Mouse (Mus musculus): ENCODE data around the gene Pmpcb. TPM values are rescaled to one million over a fixed set of nuclear protein-coding genes. Genes with fewer than 3 reads are reported as not detected.
"Not testable (repeated sequence)": the region's sequence is repeated elsewhere in the genome, so short reads cannot be mapped to it uniquely, and the experiment has no call there.

Gene Pmpcb
- 100 to 1,000 TPM; 124 to 132 TPM for total RNA-seq (2021)
- long read RNA-seq, experiment 1, transcript Pmpcb-201 (13 exons, 1,615 nt), result major isoform, 99 of 110 reads
- long read RNA-seq, experiment 1, partial matches to known transcripts, result 6 of 110 reads
- long read RNA-seq, experiment 1, other reads (novel, unspliced or antisense), result 5 of 110 reads
- long read RNA-seq, experiment 2, transcript Pmpcb-201 (13 exons, 1,615 nt), result major isoform, 91 of 104 reads
- long read RNA-seq, experiment 2, partial matches to known transcripts, result 9 of 104 reads
- long read RNA-seq, experiment 2, other reads (novel, unspliced or antisense), result 3 of 104 reads

DNA sequence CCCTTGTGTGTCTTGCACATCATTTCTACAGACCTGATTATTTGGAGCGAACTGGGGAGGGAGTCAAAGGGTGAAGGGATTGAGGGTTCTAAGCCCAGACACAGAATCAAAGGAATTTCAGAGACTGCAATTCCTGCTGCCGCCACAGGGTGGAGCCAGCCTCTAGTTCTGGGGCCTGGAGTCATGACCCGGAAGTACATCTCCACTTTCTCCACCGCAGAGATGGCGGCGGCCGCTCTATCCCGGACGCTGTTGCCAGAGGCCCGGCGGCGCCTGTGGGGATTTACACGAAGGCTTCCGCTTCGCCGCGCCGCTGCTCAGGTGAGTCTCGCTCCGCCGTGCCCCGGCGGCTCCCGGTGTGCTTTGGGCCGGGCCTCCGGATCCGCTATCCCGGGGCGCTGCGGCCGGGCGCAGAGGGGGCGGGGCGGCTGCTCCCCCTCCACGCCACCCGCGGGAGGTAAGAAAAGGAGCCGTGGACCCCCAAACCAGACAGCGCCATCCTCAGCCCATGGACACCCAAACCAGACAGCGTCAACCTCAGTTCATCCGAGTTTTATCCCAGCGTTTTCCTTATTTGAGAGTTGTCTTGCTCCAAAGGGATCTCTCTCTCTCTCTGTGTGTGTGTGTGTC, at the start of gene Pmpcb:
Gene Pmpcb (plus strand): TSS at position 186 of the 630 bp plus-strand sequence.
- intact Hi-C loops (cut with DNase I; ENCODE audit: low total_unique reads), result loop anchor here (5.0 to 10.0 kb wide), 2 partner anchors 48 to 65 kb away; partner anchors contain the start of genes Dnajc2 and Psmc2

DNA sequence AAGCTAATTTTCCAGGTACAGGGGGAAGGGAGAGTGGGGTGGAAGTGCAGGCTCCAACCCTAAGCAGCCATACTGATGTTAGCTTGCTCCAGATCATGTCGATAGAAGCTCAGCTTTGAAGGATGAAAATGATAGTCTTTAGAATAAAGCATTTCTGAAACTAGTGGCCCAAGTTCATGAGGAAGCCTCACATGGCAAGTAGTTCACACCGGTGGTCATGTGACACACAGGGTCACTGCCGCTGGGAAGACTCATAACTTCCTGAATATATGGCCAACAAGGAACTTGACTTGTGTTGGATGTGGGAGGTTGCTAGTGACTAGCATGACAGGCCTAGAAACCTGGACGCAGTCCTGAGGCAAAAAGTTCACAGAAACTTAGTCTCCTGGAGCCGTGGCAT, 44.7 kb upstream of the Pmpcb start:
- DNase-seq, result no peak
- intact Hi-C loops (cut with DNase I; ENCODE audit: low total_unique reads), result no loop called here

More for the DNA sequence above, at the start of gene Pmpcb:
- peak; percentile 82 for DNase-seq

DNA sequence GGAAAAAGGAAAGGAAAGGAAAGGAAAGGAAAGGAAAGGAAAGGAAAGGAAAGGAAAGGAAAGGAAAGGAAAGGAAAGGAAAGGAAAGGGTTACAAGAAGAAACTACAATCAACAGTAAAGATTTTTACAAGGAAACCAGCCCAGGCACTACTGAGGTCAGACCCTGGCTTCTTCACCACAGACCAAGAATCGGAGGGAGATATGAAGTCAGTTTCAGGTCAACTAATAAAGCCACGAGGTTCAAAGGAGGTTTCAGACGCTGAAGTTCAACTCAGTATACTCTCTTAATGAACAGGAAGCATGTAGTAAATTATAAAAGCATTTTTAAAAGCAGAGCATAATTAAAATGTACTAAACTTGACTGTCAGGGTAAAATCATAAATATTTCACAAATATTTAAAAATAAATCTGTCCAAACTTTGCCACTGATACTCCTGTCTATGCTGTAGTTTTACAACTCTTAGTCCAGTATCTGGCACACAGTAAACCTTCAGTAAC, 43.5 kb upstream of the Pmpcb start:
- intact Hi-C loops (cut with DNase I; ENCODE audit: low total_unique reads), result no loop called here
- no peak for DNase-seq

DNA sequence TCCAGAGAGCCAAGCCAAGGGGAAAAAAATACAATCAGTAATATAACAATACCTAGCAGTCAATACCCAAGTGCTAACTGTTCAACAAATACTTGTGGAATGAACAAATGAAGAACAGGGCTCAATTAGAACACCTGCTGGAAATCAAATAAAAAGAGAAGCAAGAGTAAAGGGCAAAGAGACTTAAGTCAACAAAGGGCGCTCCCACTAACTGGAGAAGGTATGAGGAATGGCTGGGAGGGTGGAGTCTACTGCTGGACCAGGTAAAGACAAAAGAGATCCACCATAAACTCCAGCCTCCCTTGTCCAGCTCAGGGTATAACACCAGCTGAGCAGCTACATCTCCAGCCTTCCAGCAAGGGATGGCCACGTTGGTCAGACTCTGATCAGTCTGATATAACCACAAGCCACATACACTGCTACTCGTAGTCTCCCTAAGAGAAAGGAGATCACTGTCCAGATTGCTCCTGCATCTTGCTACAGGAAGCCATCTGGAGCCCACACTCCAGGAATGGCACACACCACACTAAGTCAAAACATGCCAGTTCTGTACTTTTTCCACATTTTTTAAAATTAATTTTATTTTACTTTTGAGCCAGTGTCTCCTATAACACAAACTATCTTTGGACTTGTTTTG, 42.0 kb upstream of the Pmpcb start:
- intact Hi-C loops (cut with DNase I; ENCODE audit: low total_unique reads), result no loop called here
- no peak for DNase-seq

DNA sequence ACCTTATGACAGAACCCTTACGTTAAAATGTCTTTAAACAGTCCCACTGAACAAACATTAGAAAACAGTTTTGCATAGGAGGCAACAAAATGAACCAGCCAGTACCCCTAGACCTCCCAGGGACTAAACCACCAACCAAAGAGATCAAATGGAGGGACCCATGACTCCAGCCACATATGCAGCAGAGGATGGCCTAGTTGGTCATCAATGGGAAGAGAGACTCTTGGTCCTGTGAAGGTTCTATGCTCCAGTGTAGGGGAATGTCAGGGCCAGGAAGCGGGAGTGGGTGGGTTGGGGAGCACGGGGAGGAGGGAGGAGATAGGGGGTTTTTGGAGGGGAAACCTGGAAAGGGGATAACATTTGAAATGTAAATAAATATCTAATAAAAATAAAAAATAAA, 37.4 kb upstream of the Pmpcb start:
- DNase-seq; intact Hi-C loops (cut with DNase I; ENCODE audit: low total_unique reads): not testable (repeated sequence)

DNA sequence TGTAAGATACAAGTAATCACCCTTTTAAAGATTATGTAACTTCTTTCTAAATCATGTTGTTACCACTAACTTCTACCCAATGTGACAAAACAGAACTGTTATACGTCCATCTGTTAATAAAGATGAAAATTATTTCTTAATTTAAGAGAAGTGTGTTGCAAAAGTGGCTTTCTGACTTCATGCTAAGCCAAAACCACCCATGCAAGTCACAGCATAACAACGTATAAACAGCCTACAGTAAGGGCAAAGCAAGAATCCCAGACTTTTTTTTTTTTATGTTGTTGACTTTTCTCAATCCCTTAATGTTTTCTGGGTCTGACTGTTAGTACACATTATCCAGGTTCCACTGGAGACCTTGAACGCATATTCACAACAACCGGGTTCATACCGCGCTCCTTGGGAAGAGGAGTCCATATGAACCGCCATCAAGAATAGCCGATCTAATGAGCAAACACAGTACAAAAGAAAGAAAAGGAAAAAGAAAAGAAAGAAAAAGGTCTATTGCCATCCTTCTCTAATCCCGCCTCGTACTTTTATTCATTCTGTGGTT, 36.6 kb upstream of the Pmpcb start:
- intact Hi-C loops (cut with DNase I; ENCODE audit: low total_unique reads), result no loop called here
- no peak for DNase-seq

DNA sequence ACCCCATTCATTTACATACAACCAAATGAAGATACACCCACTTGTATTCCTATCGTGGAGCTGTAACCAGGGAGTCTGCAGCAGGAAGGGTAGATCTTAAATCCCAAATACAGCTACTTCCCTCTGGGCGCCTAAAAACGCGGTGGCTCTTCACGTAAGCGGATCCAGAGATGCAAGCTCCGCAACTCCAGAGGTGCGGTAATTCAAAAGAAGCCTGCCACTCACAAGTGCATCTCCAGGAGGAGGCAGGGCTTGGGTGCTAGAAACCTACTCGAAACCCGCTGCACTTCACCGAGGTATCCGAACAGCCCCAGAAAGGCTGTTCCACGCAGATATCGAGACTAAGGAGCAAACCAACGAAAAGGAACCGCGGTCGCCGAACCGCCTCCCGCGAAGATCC, 36.0 kb upstream of the Pmpcb start:
- DNase-seq, result no peak
- intact Hi-C loops (cut with DNase I; ENCODE audit: low total_unique reads), result no loop called here

DNA sequence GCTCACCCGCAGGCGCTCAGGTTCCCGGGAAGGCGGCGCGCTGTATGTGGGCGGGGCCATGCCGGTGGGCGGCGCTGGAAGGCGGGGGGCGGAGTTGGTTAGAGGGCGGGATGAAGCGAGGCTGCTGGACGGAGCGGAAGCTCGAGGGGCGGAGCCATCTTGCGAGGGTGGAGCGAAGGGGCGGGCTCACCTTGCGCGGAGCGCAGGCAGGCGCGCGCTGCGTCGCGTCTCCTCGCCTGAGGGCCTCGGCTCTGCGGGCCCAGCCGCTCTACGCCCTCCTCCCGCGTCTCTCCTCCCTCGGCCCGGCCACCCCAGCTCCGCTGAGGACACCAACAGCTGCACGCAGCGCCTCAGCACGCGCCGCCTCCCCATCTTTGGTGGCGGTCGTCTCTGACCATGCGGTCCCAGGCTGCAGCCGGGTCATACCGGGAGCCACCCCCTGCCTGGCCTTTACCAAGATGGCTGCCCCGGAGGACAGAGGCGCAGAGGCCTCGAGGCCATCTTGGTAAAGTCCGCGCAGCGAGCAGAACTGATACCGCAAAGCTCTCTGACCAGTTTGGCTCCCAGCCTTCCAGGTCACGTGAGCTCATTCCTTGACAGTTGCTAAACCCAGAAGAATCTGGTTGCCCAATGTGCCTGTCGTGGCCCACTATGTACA, 35.5 kb upstream of the Pmpcb start, which contains the start of gene Napepld:
Gene Napepld (minus strand): TSS at position 46 of the 658 bp plus-strand sequence.
- DNase-seq, result peak; percentile 99
- intact Hi-C loops (cut with DNase I; ENCODE audit: low total_unique reads), result no loop called here

DNA sequence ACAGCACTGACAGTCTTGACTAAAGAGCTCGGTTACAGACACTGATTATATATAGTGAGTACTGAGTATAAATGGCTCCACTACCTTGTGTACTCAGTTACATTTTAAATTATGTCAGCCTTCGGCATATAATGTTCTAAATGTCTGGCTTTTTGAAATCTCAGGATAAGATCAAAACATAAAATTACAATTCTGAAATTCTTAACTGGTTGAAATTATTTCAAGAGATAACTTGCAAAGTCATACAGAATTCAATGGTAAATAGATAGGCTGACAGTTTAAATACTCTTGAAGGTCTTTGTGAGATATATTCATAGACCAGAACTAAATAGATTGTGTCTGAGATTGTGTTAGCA, 35.0 kb upstream of the Pmpcb start:
- no peak for DNase-seq
- intact Hi-C loops (cut with DNase I; ENCODE audit: low total_unique reads), result no loop called here

DNA sequence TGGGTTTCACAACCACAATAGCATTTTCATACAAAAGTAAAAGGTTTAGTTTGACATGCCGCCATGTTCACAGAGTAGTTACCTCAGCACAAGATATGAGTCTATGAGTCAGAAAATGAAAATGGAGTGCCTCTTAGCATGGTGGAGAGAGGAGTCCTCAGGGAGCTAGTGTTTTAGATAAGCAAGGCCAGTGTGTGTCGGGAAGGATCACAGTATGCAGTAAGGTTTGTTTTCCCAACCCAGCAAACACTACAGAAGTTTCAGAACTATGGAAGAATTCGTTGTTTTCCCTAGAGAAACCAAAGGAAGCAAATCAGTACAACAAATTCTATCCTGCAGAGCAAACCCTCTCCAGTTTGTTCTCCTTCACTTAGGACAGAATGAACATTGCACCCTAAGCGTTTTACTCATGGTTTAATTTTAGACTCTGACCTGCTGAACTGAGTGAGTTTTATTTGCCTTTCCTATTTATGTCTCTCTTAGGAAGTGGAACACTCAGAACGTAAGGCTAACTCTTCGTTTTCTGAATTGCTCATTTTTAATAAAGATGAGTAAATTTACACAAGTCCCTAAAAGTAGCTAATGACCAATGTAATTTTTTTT, 34.0 kb upstream of the Pmpcb start:
- intact Hi-C loops (cut with DNase I; ENCODE audit: low total_unique reads), result no loop called here
- no peak for DNase-seq

DNA sequence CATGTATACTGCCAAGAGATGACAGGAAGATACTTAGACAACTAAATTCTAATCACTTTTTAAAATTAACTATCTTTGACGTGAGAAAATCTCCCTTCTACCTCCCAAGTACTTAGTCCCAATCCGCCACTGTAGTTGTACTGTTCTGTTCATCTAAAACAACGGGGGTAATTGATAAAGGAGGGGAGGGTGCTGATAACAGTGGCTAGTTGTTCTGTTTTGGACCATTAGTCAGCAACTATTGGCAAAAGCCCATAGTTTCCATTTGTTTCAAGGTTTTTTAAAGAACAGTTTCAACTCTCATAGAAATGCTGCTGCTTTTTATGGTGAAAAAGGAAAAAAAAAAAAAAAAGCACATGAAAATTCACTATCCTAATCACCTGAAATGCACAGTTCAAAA, 33.2 kb upstream of the Pmpcb start:
- DNase-seq, result no peak
- intact Hi-C loops (cut with DNase I; ENCODE audit: low total_unique reads), result no loop called here

DNA sequence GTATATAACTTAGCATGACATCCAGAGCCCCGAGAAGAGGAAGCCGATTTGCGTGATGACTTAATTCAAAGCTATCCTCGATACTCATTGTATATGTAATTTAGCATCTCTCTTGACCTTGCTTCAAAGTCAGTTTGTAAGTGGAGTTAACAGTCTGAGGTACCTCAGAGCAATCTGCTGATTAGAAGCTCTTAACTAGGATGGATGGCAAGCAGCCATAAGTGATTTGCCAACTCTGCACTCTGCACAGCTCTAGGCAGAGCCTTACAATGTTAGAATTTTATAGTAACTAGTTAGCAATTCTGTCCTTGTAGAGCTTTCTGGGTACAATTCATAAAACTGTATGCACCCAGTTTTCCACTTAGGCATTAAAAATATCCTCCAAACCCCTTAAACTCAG, 30.4 kb upstream of the Pmpcb start:
- intact Hi-C loops (cut with DNase I; ENCODE audit: low total_unique reads), result no loop called here
- no peak for DNase-seq

DNA sequence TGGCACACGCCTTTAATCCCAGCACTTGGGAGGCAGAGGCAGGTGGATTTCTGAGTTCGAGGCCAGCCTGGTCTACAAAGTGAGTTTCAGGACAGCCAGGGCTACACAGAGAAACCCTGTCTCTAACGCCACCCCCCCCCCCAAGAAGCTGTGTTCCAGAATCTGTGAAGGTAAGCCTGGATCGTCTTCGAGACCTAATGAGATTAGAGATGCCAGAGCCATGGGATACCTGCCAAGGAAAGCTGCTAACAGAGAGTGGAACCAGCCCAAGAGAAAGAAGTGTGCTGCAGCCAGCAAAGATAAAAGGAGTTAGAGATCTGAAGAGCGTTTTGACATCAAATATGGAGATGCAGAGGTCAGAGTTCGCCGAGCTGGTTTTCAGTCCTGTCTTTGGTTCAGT, 28.9 kb upstream of the Pmpcb start:
- intact Hi-C loops (cut with DNase I; ENCODE audit: low total_unique reads), result not testable (repeated sequence)

DNA sequence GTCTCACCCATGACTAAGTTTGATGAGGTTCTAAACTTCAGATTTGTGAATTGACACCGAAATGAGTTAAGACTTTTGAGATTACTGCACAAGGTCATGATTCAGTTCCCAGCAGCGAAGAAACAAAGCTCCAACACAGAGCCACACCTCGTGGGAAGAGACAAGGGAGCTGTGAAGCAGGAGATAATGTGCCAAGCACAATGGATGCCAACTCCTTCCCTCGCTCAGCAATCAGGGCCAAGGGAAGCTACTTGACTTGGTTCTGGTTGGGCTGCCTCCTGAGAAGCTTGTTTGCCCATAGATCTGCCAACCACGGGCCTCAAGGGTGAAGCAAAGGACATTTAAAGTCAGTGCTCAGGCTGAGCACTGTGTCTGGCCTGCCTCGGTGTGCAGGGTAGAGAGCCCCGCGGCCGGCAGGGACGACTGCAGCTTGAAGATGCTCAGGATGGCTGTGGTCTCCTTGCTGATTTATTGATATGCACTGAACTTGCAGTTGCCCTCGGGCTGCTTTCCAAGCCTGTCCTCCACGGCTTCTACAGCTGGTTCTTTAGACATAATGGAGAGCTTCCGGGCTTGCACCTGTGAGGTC, 24.7 kb upstream of the Pmpcb start:
- intact Hi-C loops (cut with DNase I; ENCODE audit: low total_unique reads), result no loop called here
- DNase-seq, result no peak

More for the DNA sequence above, 28.9 kb upstream of the Pmpcb start:
- DNase-seq, result not testable (repeated sequence)

DNA sequence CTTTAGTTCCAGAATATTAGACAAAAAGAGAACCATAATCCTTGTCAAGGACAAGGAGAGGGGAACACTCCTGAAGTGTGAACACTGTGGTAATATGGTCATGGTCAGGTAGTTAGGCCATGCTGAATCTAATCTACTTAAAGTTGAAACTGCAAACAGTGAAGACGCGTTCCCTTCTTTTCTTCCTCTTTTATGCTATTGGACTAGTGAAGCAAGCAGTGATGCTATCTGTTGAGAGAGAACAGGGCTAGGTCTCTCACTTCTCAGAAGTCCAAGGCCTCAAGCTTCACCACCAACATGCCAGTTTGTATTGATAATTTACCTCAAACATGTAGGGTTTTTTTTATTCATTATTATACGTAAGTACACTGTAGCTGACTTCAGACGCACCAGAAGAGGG, 22.5 kb upstream of the Pmpcb start:
- DNase-seq, result no peak
- intact Hi-C loops (cut with DNase I; ENCODE audit: low total_unique reads), result no loop called here

DNA sequence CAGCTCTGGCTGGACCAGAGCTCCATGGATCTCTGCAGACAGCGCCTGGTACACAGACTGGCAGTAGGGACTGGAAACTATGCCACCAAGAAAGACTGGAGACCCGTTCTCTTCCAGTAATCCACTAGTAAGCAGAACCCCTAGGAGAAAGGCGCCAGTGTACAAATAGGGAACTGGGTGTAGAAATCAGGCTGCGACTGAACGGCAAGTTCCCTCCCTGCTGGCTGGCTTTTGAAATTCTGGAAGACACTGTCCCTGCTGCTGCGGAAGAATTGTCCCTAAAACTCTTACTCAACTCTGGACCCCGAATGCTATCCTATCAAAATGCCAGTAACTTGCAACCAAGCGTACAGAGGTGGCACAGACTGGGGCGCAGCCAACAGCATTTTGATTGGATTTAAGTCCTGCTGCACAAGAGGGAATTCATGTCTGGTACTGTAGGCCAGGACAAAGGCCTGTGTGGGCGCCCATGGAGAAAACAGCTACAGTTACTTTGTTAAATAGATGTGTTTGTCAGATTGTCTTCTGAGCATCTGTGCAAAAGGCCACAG, 19.7 kb upstream of the Pmpcb start:
- intact Hi-C loops (cut with DNase I; ENCODE audit: low total_unique reads), result no loop called here
- no peak for DNase-seq

DNA sequence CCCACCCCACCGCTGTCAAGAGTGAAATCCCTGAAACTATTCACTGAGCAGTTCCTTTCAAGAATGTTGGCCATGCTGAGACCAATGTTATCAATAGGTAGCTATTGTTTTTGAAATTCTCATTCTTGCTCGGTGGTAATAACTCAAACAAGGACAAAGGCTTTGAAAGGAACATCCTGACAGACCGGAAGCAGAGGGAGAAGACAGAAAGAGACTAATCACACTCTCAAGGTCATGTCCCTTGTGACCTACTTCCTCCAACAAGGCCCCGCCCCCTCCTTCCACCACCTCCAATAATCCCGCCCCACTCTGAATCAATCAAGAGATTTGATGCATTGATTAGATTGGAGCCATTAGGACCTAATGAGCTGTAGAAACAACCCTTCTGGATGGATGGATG, 18.4 kb upstream of the Pmpcb start:
- no peak for DNase-seq
- intact Hi-C loops (cut with DNase I; ENCODE audit: low total_unique reads), result no loop called here

DNA sequence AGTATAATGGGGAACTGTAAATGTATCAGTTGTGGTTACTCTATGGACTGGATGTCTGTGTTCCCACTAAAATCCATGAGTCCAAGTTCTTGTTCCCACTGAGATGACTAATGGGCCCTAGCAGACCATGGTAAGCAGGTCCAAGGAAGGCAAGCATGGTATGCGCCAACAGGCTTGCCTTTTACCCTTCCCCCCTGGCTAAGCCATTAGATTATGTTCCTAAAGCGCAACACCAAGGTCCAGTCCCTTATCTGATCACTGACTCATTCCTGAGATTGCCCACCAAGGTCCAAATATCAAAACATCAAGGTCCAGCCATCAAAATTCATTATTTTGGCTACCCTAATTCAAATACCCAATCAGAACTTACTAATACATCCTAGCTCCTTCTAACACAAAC, 17.7 kb upstream of the Pmpcb start:
- DNase-seq, result no peak
- intact Hi-C loops (cut with DNase I; ENCODE audit: low total_unique reads), result no loop called here

DNA sequence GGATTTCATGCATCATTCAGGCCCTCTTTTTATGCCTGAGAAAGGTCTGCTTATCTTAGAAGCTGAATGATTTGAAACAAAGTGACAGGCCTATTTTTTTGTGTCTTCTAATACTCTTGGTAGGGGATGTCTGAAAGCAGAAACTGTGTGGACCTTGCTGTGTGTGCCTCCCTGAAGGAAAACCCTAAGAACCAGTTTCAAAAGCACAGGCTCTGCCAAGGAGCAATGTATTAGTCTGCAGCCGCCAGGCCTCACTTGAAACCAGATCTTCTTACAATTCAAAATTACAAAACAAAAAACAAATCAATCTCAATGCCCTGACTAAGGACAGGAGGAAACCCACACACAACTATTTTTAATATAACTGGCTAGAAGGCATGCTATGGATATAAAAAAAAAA, 12.5 kb upstream of the Pmpcb start:
- DNase-seq, result no peak
- intact Hi-C loops (cut with DNase I; ENCODE audit: low total_unique reads), result no loop called here

Data from gastrocnemius, postnatal 14 days (tissue).